Mouse (Mus musculus): ENCODE measurements around the gene Ppef1.

- TF ChIP-seq ZC3H11A (IDR thresholded peaks at IDR 0.05; ENCODE audit: borderline replicate concordance, low read depth, low read length) (no peak), HCFC1 (IDR thresholded peaks at IDR 0.05; ENCODE audit: borderline replicate concordance, insufficient read depth, low read length) (no peak), ZNF384 (IDR thresholded peaks at IDR 0.05; ENCODE audit: low read depth, low read length) (no peak), CHD2 (IDR thresholded peaks at IDR 0.05; ENCODE audit: low read depth, low read length) (no peak), MAFK (IDR thresholded peaks at IDR 0.05; ENCODE audit: insufficient read depth, low read depth, low read length) (no peak)
These were observed 134.5 kb downstream of the Ppef1 start for GRCm38 (mm10) chrX:160601053-160601452.
